Mouse (Mus musculus): ENCODE data around the gene Foxn3. TPM values are rescaled to one million over a fixed set of nuclear protein-coding genes. Genes with fewer than 3 reads are reported as not detected.

Gene Foxn3
- polyA plus RNA-seq, 1 experiment = 37.8 TPM

DNA sequence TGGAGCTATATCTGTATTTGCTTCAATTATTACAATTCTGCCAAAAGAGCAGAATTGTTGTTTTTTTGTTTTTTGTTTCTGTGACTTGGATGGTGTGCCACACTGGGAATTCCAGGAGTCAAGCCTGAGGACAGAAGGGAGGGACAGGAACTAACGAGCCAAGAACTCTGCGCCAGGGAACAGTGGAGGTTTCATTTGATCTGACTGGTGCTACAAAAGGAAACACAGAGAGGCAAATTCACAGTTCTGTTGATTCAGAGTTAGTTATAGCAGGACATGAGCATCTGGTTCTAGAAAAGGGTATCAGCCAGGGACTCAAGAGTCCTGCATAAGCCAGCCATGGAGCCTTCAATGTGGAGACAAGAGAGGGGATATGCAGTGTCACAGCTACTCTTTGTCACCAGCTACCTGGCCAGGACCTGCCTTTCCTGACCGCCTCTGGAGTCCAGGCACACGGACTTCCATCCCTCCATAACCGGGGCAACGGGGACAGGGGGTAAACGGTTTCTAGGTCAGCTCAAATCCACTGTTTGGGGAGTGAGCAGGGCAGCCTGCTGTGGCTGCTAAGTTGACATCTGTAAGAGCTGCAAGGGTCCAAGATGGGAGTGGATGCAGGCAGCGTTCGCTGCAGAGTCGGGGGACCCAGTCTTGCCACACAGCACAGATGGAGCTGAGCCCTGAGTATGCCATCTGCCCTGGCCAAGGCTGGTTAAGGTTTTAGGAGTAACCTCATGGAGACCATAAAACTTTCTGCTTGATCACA is 316.2 kb downstream of the Foxn3 start:
- Histone ChIP-seq H3K4me3 (ENCODE audit: extremely low read depth, insufficient read depth, insufficient read length) (no peak overlapping the region), H3K27me3 (ENCODE audit: control insufficient read depth, insufficient read depth, low read length) (no peaks in the 10 kb centered on the region), H3K36me3 (ENCODE audit: control insufficient read depth, insufficient read depth, low read length) (no peaks in the 10 kb centered on the region; the same call in 1 of the 2 replicates), H3K27ac (ENCODE audit: insufficient read depth, low read length) (no peak overlapping the region), H3K4me1 (ENCODE audit: control insufficient read depth, insufficient read depth, insufficient read length) (no peaks in the 10 kb centered on the region; the same call in 1 of the 2 replicates)
- WGBS = 87% methylated on average over 10 of the region's 10 CpGs
- no peak for TF ChIP-seq POLR2A (IDR thresholded peaks at IDR 0.05; ENCODE audit: low read depth, low read length)
- no peak for TF ChIP-seq CTCF (IDR thresholded peaks at IDR 0.05; ENCODE audit: extremely low read depth, insufficient read depth, insufficient read length, insufficient replicate concordance)
- DNase-seq (ENCODE audit: low read depth in 1 of 2, low spot score in 2 of 2) = no peak

DNA sequence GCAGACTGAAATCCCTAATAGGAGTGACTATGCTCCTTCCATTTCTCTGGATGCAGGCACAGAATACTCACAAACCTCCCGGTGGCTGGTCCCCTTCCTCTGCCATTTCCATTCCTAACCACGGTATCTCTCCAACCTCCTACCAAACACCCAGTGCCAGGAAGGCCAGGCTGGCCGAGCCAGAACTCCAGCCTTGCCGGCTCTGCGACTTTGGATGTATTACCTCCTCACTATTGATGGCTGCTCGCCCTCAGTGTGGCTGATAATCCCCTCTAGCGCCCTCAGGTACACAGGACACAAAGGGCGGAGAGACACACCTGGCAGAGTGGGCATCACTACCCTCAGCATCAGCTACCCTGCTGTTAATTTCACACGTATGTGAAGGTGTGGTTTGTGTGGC is 318.7 kb downstream of the Foxn3 start:
- TF ChIP-seq POLR2A (IDR thresholded peaks at IDR 0.05; ENCODE audit: low read depth, low read length) (no peak), CTCF (IDR thresholded peaks at IDR 0.05; ENCODE audit: extremely low read depth, insufficient read depth, insufficient read length, insufficient replicate concordance) (no peak)
- H3K4me3 ChIP-seq (ENCODE audit: extremely low read depth, insufficient read depth, insufficient read length) = no peak overlapping the region
- no peak overlapping the region for H3K27ac ChIP-seq (ENCODE audit: insufficient read depth, low read length)
- no peak for DNase-seq (ENCODE audit: low read depth in 1 of 2, low spot score in 2 of 2)
- no peaks in the 10 kb centered on the region; the same call in 1 of the 2 replicates for H3K36me3 ChIP-seq (ENCODE audit: control insufficient read depth, insufficient read depth, low read length)
- peaks cover 5% of the 10 kb centered on the region; the same call in 1 of the 2 replicates for H3K4me1 ChIP-seq (ENCODE audit: control insufficient read depth, insufficient read depth, insufficient read length)
- 89% methylated on average over 9 of the region's 9 CpGs for WGBS
- no peaks in the 10 kb centered on the region for H3K27me3 ChIP-seq (ENCODE audit: control insufficient read depth, insufficient read depth, low read length)

GRCm38 (mm10) chr12:99244264-99244663 is 319.1 kb downstream of the Foxn3 start:
- Histone ChIP-seq H3K36me3 (ENCODE audit: control insufficient read depth, insufficient read depth, low read length) (no peaks in the 10 kb centered on the region; the same call in 1 of the 2 replicates), H3K4me3 (ENCODE audit: extremely low read depth, insufficient read depth, insufficient read length) (no peak overlapping the region), H3K27ac (ENCODE audit: insufficient read depth, low read length) (no peak overlapping the region), H3K4me1 (ENCODE audit: control insufficient read depth, insufficient read depth, insufficient read length) (peaks cover 5% of the 10 kb centered on the region; the same call in 1 of the 2 replicates), H3K27me3 (ENCODE audit: control insufficient read depth, insufficient read depth, low read length) (no peaks in the 10 kb centered on the region)
- no peak for DNase-seq (ENCODE audit: low read depth in 1 of 2, low spot score in 2 of 2)
- TF ChIP-seq CTCF (IDR thresholded peaks at IDR 0.05; ENCODE audit: extremely low read depth, insufficient read depth, insufficient read length, insufficient replicate concordance) (no peak), POLR2A (IDR thresholded peaks at IDR 0.05; ENCODE audit: low read depth, low read length) (no peak)
- 77% methylated on average over 6 of the region's 6 CpGs for WGBS

DNA sequence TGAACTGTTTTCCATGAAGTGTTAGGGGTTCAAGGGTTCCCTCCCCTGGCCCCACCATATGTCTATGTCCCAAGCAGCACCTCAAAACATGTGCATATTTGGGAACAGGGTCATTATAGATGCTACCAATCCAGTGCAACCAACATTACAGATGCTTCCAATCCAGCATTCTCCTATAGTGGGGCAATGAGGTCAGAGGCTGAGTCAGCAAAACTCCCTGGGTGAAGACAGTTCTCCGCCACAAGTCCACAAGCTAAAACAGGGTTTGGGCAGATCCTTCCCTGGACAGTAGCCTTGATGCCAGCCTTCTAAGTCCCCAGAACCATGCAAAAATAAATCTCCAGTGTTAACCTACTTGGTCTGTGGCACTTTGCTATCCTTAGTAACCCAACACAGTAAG is 320.1 kb downstream of the Foxn3 start:
- no peak for DNase-seq (ENCODE audit: low read depth in 1 of 2, low spot score in 2 of 2)
- WGBS = 93% methylated on average over 1 of the region's 1 CpGs
- TF ChIP-seq CTCF (IDR thresholded peaks at IDR 0.05; ENCODE audit: extremely low read depth, insufficient read depth, insufficient read length, insufficient replicate concordance) (no peak), POLR2A (IDR thresholded peaks at IDR 0.05; ENCODE audit: low read depth, low read length) (no peak)
- Histone ChIP-seq H3K36me3 (ENCODE audit: control insufficient read depth, insufficient read depth, low read length) (no peaks in the 10 kb centered on the region; the same call in 1 of the 2 replicates), H3K4me1 (ENCODE audit: control insufficient read depth, insufficient read depth, insufficient read length) (peaks cover 5% of the 10 kb centered on the region; the same call in 1 of the 2 replicates), H3K4me3 (ENCODE audit: extremely low read depth, insufficient read depth, insufficient read length) (no peak overlapping the region), H3K27ac (ENCODE audit: insufficient read depth, low read length) (no peak overlapping the region), H3K27me3 (ENCODE audit: control insufficient read depth, insufficient read depth, low read length) (no peaks in the 10 kb centered on the region)

GRCm38 (mm10) chr12:99240185-99240726 is 323.1 kb downstream of the Foxn3 start:
- Histone ChIP-seq H3K4me1 (ENCODE audit: control insufficient read depth, insufficient read depth, insufficient read length) (peaks cover 5% of the 10 kb centered on the region; the same call in 1 of the 2 replicates), H3K27me3 (ENCODE audit: control insufficient read depth, insufficient read depth, low read length) (no peaks in the 10 kb centered on the region), H3K4me3 (ENCODE audit: extremely low read depth, insufficient read depth, insufficient read length) (no peak overlapping the region), H3K36me3 (ENCODE audit: control insufficient read depth, insufficient read depth, low read length) (no peaks in the 10 kb centered on the region; the same call in 1 of the 2 replicates), H3K27ac (ENCODE audit: insufficient read depth, low read length) (no peak overlapping the region)
- DNase-seq (ENCODE audit: low read depth in 1 of 2, low spot score in 2 of 2) = no peak
- WGBS = 37% methylated on average over 5 of the region's 5 CpGs
- TF ChIP-seq CTCF (IDR thresholded peaks at IDR 0.05; ENCODE audit: extremely low read depth, insufficient read depth, insufficient read length, insufficient replicate concordance) = no peak
- TF ChIP-seq POLR2A (IDR thresholded peaks at IDR 0.05; ENCODE audit: low read depth, low read length) = no peak

DNA sequence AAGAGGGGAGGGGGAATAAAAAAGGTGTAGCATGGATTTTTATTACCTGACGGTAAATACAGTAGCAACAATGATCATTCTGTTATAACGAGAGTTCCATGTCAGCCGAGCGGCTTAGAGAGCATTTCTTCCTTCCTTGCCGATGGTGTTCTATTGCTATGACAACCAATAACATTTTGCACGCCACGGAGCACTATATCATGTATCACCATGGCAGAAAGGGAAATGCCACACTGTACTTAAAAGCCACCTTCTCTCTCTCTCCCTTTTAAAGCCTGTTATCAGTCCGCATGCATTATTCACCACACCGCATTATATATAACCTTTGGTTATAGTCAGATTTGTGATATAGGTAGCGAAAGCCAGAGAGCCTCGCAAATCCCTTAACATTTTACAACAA is 323.6 kb downstream of the Foxn3 start:
- DNase-seq (ENCODE audit: low read depth in 1 of 2, low spot score in 2 of 2) = no peak
- Histone ChIP-seq H3K4me1 (ENCODE audit: control insufficient read depth, insufficient read depth, insufficient read length) (peaks cover 5% of the 10 kb centered on the region; the same call in 1 of the 2 replicates), H3K27ac (ENCODE audit: insufficient read depth, low read length) (no peak overlapping the region), H3K4me3 (ENCODE audit: extremely low read depth, insufficient read depth, insufficient read length) (no peak overlapping the region), H3K36me3 (ENCODE audit: control insufficient read depth, insufficient read depth, low read length) (no peaks in the 10 kb centered on the region), H3K27me3 (ENCODE audit: control insufficient read depth, insufficient read depth, low read length) (no peaks in the 10 kb centered on the region)
- no peak for TF ChIP-seq CTCF (IDR thresholded peaks at IDR 0.05; ENCODE audit: extremely low read depth, insufficient read depth, insufficient read length, insufficient replicate concordance)
- TF ChIP-seq POLR2A (IDR thresholded peaks at IDR 0.05; ENCODE audit: low read depth, low read length) = no peak
- 56% methylated on average over 11 of the region's 11 CpGs for WGBS

- TF ChIP-seq POLR2A (IDR thresholded peaks at IDR 0.05; ENCODE audit: low read depth, low read length) (no peak), CTCF (IDR thresholded peaks at IDR 0.05; ENCODE audit: extremely low read depth, insufficient read depth, insufficient read length, insufficient replicate concordance) (no peak)
- no peaks in the 10 kb centered on the region for H3K36me3 ChIP-seq (ENCODE audit: control insufficient read depth, insufficient read depth, low read length)
- WGBS = 97% methylated on average over 9 of the region's 9 CpGs
These were observed 325.9 kb downstream of the Foxn3 start for GRCm38 (mm10) chr12:99237497-99237896.

More at GRCm38 (mm10) chr12:99237497-99237896, 325.9 kb downstream of the Foxn3 start:
- peaks cover 5% of the 10 kb centered on the region; the same call in 1 of the 2 replicates for H3K4me1 ChIP-seq (ENCODE audit: control insufficient read depth, insufficient read depth, insufficient read length)
- H3K27me3 ChIP-seq (ENCODE audit: control insufficient read depth, insufficient read depth, low read length) = no peaks in the 10 kb centered on the region
- H3K27ac ChIP-seq (ENCODE audit: insufficient read depth, low read length) = no peak overlapping the region
- H3K4me3 ChIP-seq (ENCODE audit: extremely low read depth, insufficient read depth, insufficient read length) = no peak overlapping the region
- no peak for DNase-seq (ENCODE audit: low read depth in 1 of 2, low spot score in 2 of 2)

All from spleen, adult 2 months (tissue).